Mouse (Mus musculus) MEL (cell line): ENCODE data around the gene Uggt2. TPM values are rescaled to one million over a fixed set of nuclear protein-coding genes. Genes with fewer than 3 reads are reported as not detected.

Experiments used
- DNase-seq: peaks from one replicate; pipeline ENCODE4 v3.0.0; 2011; ENCODE audit warnings: low read depth, low spot score
- H3K27ac ChIP-seq: 2 replicates; pipeline ENCODE4 v1.5.1; 2012; ENCODE audit warnings: low read depth, mild to moderate bottlenecking, control low read depth, low read length, moderate library complexity; ENCODE audit not compliant: control insufficient read depth
- H3K27me3 ChIP-seq, 2 experiments: fragments of 150-350 bp in 1 of 2; sonication (generic) in 1 of 2; 2 replicates each; pipeline ENCODE4 v1.6.1; 2012; ENCODE audit warnings: low read length in 2 of 2, mild to moderate bottlenecking in 2 of 2, improper control_type of control experiment in 1 of 2, moderate library complexity in 1 of 2; ENCODE audit not compliant: insufficient read depth in 2 of 2, control insufficient read depth in 1 of 2
- H3K36me3 ChIP-seq, 2 experiments: 2 replicates each; pipeline ENCODE4 v1.6.1; 2012 to 2014; ENCODE audit warnings: low read length in 2 of 2, improper control_type of control experiment in 1 of 2, inconsistent platforms in 1 of 2, mild to moderate bottlenecking in 1 of 2; ENCODE audit not compliant: insufficient read depth in 2 of 2, control insufficient read depth in 1 of 2
- H3K4me1 ChIP-seq, 2 experiments: fragments of 150-350 bp in 1 of 2; sonication (generic) in 1 of 2; 2 replicates each; pipeline ENCODE4 v1.6.1; 2012; ENCODE audit warnings: low read length in 2 of 2, improper control_type of control experiment in 1 of 2, mild to moderate bottlenecking in 1 of 2; ENCODE audit not compliant: insufficient read depth in 2 of 2, control insufficient read depth in 1 of 2
- H3K4me3 ChIP-seq, 2 experiments: fragments of 150-350 bp in 1 of 2; sonication (generic) in 1 of 2; 2 replicates each; pipeline ENCODE4 v1.5.1; 2012; ENCODE audit warnings: low read depth in 2 of 2, low read length in 2 of 2, mild to moderate bottlenecking in 2 of 2, moderate library complexity in 2 of 2, control low read depth in 1 of 2, improper control_type of control experiment in 1 of 2; ENCODE audit not compliant: control insufficient read depth in 1 of 2, insufficient read depth in 1 of 2
- H3K79me2 ChIP-seq: 2 replicates; pipeline ENCODE4 v1.6.1; 2012; ENCODE audit warnings: mild to moderate bottlenecking, low read length, moderate library complexity; ENCODE audit not compliant: control insufficient read depth, poor library complexity, insufficient read depth
- H3K9ac ChIP-seq: 2 replicates; pipeline ENCODE4 v1.6.1; 2012; ENCODE audit warnings: low read depth, mild to moderate bottlenecking, control low read depth, low read length, moderate library complexity; ENCODE audit not compliant: control insufficient read depth, poor library complexity, severe bottlenecking
- H3K9me3 ChIP-seq: fragments of 150-350 bp; sonication (generic); replicated peaks from 2 replicates; pipeline ENCODE4 v1.6.1; 2012; ENCODE audit warnings: mild to moderate bottlenecking, low read length, improper control_type of control experiment, moderate library complexity; ENCODE audit not compliant: insufficient read depth
- CHD2 ChIP-seq: IDR thresholded peaks from 2 replicates; pipeline ENCODE4 v1.6.1; 2011; ENCODE audit warnings: low read length, improper control_type of control experiment
- CTCF ChIP-seq, 3 experiments: IDR thresholded peaks in 2 of 3; conservative IDR thresholded peaks in 1 of 3; 2 replicates each; pipeline ENCODE4 v1.5.1; 2011 to 2012; ENCODE audit warnings: low read length in 3 of 3, low read depth in 2 of 3, mild to moderate bottlenecking in 2 of 3, improper control_type of control experiment in 1 of 3, inconsistent platforms in 1 of 3, mixed read lengths in 1 of 3, moderate library complexity in 1 of 3; ENCODE audit not compliant: control insufficient read depth in 1 of 3, insufficient read depth in 1 of 3, poor library complexity in 1 of 3, severe bottlenecking in 1 of 3
- E2F4 ChIP-seq: IDR thresholded peaks from 2 replicates; pipeline ENCODE4 v1.6.1; 2011; ENCODE audit warnings: low read depth, low read length, improper control_type of control experiment, borderline replicate concordance
- ELF1 ChIP-seq: IDR thresholded peaks from 2 replicates; pipeline ENCODE4 v1.6.1; 2014; ENCODE audit warnings: low read depth, mild to moderate bottlenecking, inconsistent platforms, low read length, improper control_type of control experiment, moderate library complexity
- ETS1 ChIP-seq: IDR thresholded peaks from 2 replicates; pipeline ENCODE4 v1.6.1; 2012; ENCODE audit warnings: low read depth, mild to moderate bottlenecking, inconsistent platforms, low read length, improper control_type of control experiment, moderate library complexity
- JUND ChIP-seq: IDR thresholded peaks from 2 replicates; pipeline ENCODE4 v1.6.1; 2011; ENCODE audit warnings: low read depth, mild to moderate bottlenecking, improper control_type of control experiment, low read length
- MEF2A ChIP-seq: IDR thresholded peaks from 2 replicates; pipeline ENCODE4 v1.6.1; 2014; ENCODE audit warnings: low read depth, mild to moderate bottlenecking, inconsistent platforms, low read length, improper control_type of control experiment; ENCODE audit not compliant: poor library complexity, insufficient replicate concordance, severe bottlenecking; ENCODE audit errors: extremely low read depth
- MYB ChIP-seq: IDR thresholded peaks from 2 replicates; pipeline ENCODE4 v1.6.1; 2011; ENCODE audit warnings: mild to moderate bottlenecking, low read depth, low read length, improper control_type of control experiment
- NELFE ChIP-seq: IDR thresholded peaks from 2 replicates; pipeline ENCODE4 v1.6.1; 2011; ENCODE audit warnings: low read depth, low read length, improper control_type of control experiment
- POLR2A ChIP-seq, 2 experiments: IDR thresholded peaks; 2 replicates each; pipeline ENCODE4 v1.6.1; 2011 to 2012; ENCODE audit warnings: low read length in 2 of 2, mild to moderate bottlenecking in 2 of 2, control low read depth in 1 of 2, improper control_type of control experiment in 1 of 2, low read depth in 1 of 2, moderate library complexity in 1 of 2; ENCODE audit not compliant: control insufficient read depth in 1 of 2, insufficient read depth in 1 of 2, poor library complexity in 1 of 2
- SIN3A ChIP-seq: IDR thresholded peaks from 2 replicates; pipeline ENCODE4 v1.6.1; 2012; ENCODE audit warnings: low read length, improper control_type of control experiment, inconsistent platforms
- TAL1 ChIP-seq: IDR thresholded peaks from 2 replicates; pipeline ENCODE4 v1.6.1; 2012; ENCODE audit warnings: mild to moderate bottlenecking, inconsistent platforms, low read length, moderate library complexity, mixed read lengths
- UBTF ChIP-seq: IDR thresholded peaks from 2 replicates; pipeline ENCODE4 v1.6.1; 2012; ENCODE audit warnings: low read depth, mild to moderate bottlenecking, inconsistent platforms, low read length, improper control_type of control experiment, moderate library complexity, borderline replicate concordance; ENCODE audit not compliant: insufficient read depth
- USF1 ChIP-seq: IDR thresholded peaks from 2 replicates; pipeline ENCODE4 v1.6.1; 2014; ENCODE audit warnings: low read depth, mild to moderate bottlenecking, inconsistent platforms, low read length, improper control_type of control experiment, moderate library complexity
- USF2 ChIP-seq, 2 experiments: IDR thresholded peaks; 2 replicates each; pipeline ENCODE4 v1.6.1; 2011 to 2012; ENCODE audit warnings: improper control_type of control experiment in 2 of 2, low read length in 2 of 2, borderline replicate concordance in 1 of 2, inconsistent platforms in 1 of 2, low read depth in 1 of 2, mild to moderate bottlenecking in 1 of 2; ENCODE audit not compliant: insufficient read depth in 1 of 2
- ZKSCAN1 ChIP-seq: IDR thresholded peaks from 2 replicates; pipeline ENCODE4 v1.6.1; 2012; ENCODE audit warnings: low read depth, mild to moderate bottlenecking, inconsistent platforms, low read length, improper control_type of control experiment, moderate library complexity
- ZMIZ1 ChIP-seq: IDR thresholded peaks from 2 replicates; pipeline ENCODE4 v1.6.1; 2012; ENCODE audit warnings: low read depth, mild to moderate bottlenecking, inconsistent platforms, low read length, improper control_type of control experiment, moderate library complexity
- polyA plus RNA-seq, 2 experiments: library from polyadenylated mRNA; stranded (reverse) in 1 of 2; unstranded in 1 of 2; fragments of >175 nt in 1 of 2; fragments of >200 nt in 1 of 2; gene quantifications; 2 replicates each; pipeline versions ENCODE4 v1.2.1 to v1.2.4; 2012; ENCODE audit warnings: low replicate concordance in 2 of 2, low read depth in 1 of 2; ENCODE audit not compliant: insufficient read length in 2 of 2, insufficient read depth in 1 of 2, missing spikeins in 1 of 2
- total RNA-seq: library from RNA; depleted of rRNA; stranded (reverse); fragments of 300-350 nt; gene quantifications from 2 replicates; pipeline ENCODE4 v1.2.3, GENCODE M21; 2012

Gene Uggt2
- total and polyA plus RNA-seq, 3 experiments = 0.23 to 0.31 TPM; not detected in 1

- H3K4me3 ChIP-seq = no peak overlapping the region
- no peak for DNase-seq
- TF ChIP-seq UBTF = no peak
- no peak for TF ChIP-seq USF2 (IDR thresholded peaks at IDR 0.05; ENCODE audit: borderline replicate concordance in 1 of 2, insufficient read depth in 1 of 2, low read depth in 1 of 2, low read length in 2 of 2)
- TF ChIP-seq USF1 = no peak
- no peak for TF ChIP-seq SIN3A
- TF ChIP-seq CHD2 = no peak
- no peaks in the 10 kb centered on the region for H3K79me2 ChIP-seq
- no peaks in the 10 kb centered on the region for H3K27me3 ChIP-seq
- no peaks in the 10 kb centered on the region for H3K4me1 ChIP-seq
- no peak overlapping the region for H3K27ac ChIP-seq
- H3K9me3 ChIP-seq = no peaks in the 10 kb centered on the region
- H3K36me3 ChIP-seq = no peaks in the 10 kb centered on the region
- H3K9ac ChIP-seq = no peak overlapping the region
These were observed 131.6 kb downstream of the Uggt2 start for GRCm38 (mm10) chr14:118967646-118968045.

GRCm38 (mm10) chr14:118965356-118966000 lies 133.8 kb downstream of the Uggt2 start:
- Histone ChIP-seq H3K4me3 (no peak overlapping the region), H3K27ac (no peak overlapping the region), H3K4me1 (no peaks in the 10 kb centered on the region)
- TF ChIP-seq ZKSCAN1 (no peak), MEF2A (no peak), JUND (no peak), ETS1 (no peak), MYB (no peak), CTCF (IDR thresholded peaks at IDR 0.05 in 2 of 3, conservative IDR thresholded peaks at IDR 0.05 in 1 of 3; ENCODE audit: control insufficient read depth in 1 of 3, insufficient read depth in 1 of 3, low read depth in 2 of 3, low read length in 3 of 3, poor library complexity in 1 of 3, severe bottlenecking in 1 of 3) (no peak)
- TF ChIP-seq, all 39 proteins: peak for 0
- no peaks in the 10 kb centered on the region for H3K79me2 ChIP-seq
- H3K9me3 ChIP-seq = no peaks in the 10 kb centered on the region
- H3K27me3 ChIP-seq = no peaks in the 10 kb centered on the region
- no peak for DNase-seq
- no peaks in the 10 kb centered on the region; a peak in 1 of 4 replicates for H3K36me3 ChIP-seq
- H3K9ac ChIP-seq = no peak overlapping the region

- DNase-seq = no peak
- H3K9ac ChIP-seq = no peak overlapping the region
- no peaks in the 10 kb centered on the region; a peak in 2 of 4 replicates for H3K36me3 ChIP-seq
- H3K27me3 ChIP-seq = no peaks in the 10 kb centered on the region
- no peak for TF ChIP-seq MEF2A
- TF ChIP-seq ELF1 = no peak
- no peak for TF ChIP-seq SIN3A
- no peak for TF ChIP-seq E2F4
- no peak for TF ChIP-seq ZMIZ1
- TF ChIP-seq NELFE = no peak
- TF ChIP-seq USF1 = no peak
- TF ChIP-seq TAL1 = no peak
- TF ChIP-seq POLR2A (IDR thresholded peaks at IDR 0.05; ENCODE audit: control insufficient read depth in 1 of 2, insufficient read depth in 1 of 2, low read depth in 1 of 2, low read length in 2 of 2, poor library complexity in 1 of 2) = no peak
- no peaks in the 10 kb centered on the region for H3K9me3 ChIP-seq
- no peaks in the 10 kb centered on the region for H3K79me2 ChIP-seq
- H3K4me3 ChIP-seq = no peak overlapping the region
- H3K27ac ChIP-seq = no peak overlapping the region
- no peaks in the 10 kb centered on the region for H3K4me1 ChIP-seq
These were observed 141.2 kb downstream of the Uggt2 start for GRCm38 (mm10) chr14:118958010-118958409.
